Mouse (Mus musculus): ENCODE measurements at regions not wholly inside any gene's neighbourhood (a gene's known extent, or its start where the extent isn't known, plus 50 kb on each side); places are given as distances from the start of the nearest gene placed in this dataset.

DNA sequence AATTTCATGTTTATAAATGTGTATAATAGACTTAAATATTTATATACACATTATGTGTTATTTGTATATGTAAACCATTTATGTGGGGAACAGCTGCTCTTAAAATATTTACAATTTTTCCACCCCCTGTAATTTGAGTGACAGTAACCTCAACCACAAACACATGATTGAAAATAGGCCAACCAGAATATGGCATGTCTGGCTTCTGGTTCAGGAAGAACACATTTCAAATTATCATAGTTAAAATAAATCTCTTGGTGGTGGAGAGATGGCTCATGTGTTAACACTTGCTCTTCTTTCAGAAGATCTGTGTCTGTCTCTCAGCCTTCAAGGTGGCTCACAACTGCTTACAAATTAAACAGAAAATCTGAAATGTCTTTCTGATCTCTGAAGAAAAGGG is 1776.2 kb downstream of the Efnb2 start:
- ATAC-seq (ENCODE audit: insufficient read depth, low read depth) (no peak), DNase-seq (ENCODE audit: low spot score) (no peak)
- Histone ChIP-seq H3K9ac (replicated peaks; ENCODE audit: low read depth, low read length) (no peak overlapping the region), H3K4me3 (ENCODE audit: low read depth, low read length) (no peak overlapping the region), H3K27me3 (ENCODE audit: control insufficient read depth, insufficient read depth, low read length) (no peaks in the 10 kb centered on the region), H3K36me3 (replicated peaks; ENCODE audit: control insufficient read depth, insufficient read depth, low read length) (no peaks in the 10 kb centered on the region), H3K27ac (ENCODE audit: low read depth) (no peak overlapping the region), H3K9me3 (replicated peaks; ENCODE audit: control insufficient read depth, low read length) (no peaks in the 10 kb centered on the region), H3K4me2 (ENCODE audit: low read depth, low read length) (no peak overlapping the region), H3K4me1 (ENCODE audit: control insufficient read depth, insufficient read depth) (no peaks in the 10 kb centered on the region)
- TF ChIP-seq EP300 (IDR thresholded peaks at IDR 0.05; ENCODE audit: low read depth) (no peak), CTCF (IDR thresholded peaks at IDR 0.05; ENCODE audit: low read depth) (no peak)

DNA sequence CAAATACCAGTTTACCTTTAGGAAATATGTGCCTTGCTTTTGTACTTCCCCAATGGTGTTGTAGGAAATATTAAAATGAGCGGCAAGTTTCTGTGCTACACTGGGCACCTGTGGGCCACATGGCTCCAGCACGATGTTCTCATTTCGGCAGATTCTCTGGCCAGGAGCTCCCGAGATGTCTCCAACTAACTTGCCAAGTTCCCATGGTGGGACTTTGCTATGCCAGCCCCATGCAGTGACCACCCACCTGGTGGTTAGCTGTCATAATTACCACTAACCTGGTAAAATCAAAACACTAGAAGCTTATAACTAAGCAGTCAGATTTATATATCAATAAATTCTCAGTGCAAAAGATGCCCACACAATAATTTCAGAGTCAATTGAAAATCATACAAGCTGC is 1777.5 kb upstream of the Slc10a2 start:
- Histone ChIP-seq H3K27me3 (ENCODE audit: control insufficient read depth, insufficient read depth, low read length) (no peaks in the 10 kb centered on the region), H3K4me2 (ENCODE audit: low read depth, low read length) (no peak overlapping the region), H3K9ac (replicated peaks; ENCODE audit: low read depth, low read length) (no peak overlapping the region), H3K4me3 (ENCODE audit: low read depth, low read length) (no peak overlapping the region), H3K9me3 (replicated peaks; ENCODE audit: control insufficient read depth, low read length) (no peaks in the 10 kb centered on the region), H3K27ac (ENCODE audit: low read depth) (no peak overlapping the region), H3K4me1 (ENCODE audit: control insufficient read depth, insufficient read depth) (no peaks in the 10 kb centered on the region), H3K36me3 (replicated peaks; ENCODE audit: control insufficient read depth, insufficient read depth, low read length) (no peaks in the 10 kb centered on the region)
- TF ChIP-seq EP300 (IDR thresholded peaks at IDR 0.05; ENCODE audit: low read depth) (no peak), CTCF (IDR thresholded peaks at IDR 0.05; ENCODE audit: low read depth) (no peak)
- WGBS, result 87% methylated on average over 4 of the region's 4 CpGs
- ATAC-seq (ENCODE audit: insufficient read depth, low read depth) (no peak), DNase-seq (ENCODE audit: low spot score) (no peak)

All from heart, postnatal 0 days (tissue).